Comparison of ENCODE assay signal across 8 mouse cellular contexts in the genomic region with DNA sequence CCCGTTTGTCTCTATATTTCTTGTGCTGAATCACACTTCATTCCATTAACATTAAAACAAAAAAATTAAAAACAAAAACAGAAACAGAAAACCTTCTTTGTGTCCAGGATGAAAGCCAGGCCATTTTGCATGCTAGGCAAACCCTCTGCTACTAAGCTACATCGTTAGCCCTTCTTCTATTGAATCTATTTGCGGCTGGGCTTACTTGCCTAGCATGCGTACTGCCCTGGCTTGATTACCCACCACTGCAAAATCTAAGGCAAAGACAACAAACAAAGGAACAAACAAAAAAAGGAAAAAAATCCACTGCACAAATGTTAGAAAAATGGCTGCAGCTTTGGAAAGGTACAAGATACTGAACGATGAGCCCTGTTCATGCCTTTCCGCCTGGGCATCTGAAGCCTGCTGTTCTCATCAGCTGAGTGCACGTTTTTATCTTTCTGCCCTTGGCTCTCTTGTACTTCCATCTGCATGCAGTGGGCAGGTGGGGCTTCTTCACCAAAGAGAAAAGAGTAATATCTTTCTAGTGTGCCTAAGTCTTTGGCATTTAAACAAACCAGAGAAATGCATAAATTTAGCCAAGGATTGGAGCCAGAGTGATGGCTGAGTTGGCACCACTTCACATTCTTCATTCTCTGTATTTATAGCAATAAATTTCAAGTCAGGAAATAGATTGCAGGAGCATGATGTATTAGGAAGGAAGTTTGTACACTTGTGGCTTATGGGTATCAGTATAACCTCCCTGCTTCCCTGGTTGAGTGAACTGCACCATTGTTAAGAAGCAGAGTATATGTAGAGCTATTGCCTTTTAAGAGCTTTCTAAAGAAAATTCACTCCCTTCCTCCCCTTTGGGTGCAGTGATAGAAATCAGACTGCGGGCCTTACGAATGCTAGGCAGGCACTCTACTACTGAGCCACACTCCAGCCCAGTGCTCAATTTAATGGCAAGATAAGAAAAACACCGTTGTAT.
DNase-seq lines count a peak whose midpoint lies in the region; ATAC-seq lines count a peak whose summit lies in the region.

No protein-coding gene starts in this region.

- ATAC-seq in granulocyte monocyte progenitor cell, adult 5-6 weeks (replicated peaks; ENCODE audit: poor library complexity, severe bottlenecking): peak; percentile 59

- DNase-seq in cerebellum, adult 18-20 months: peak; percentile 43 to 53
- DNase-seq in cerebellum, adult 11 months: no peak
- DNase-seq in kidney, postnatal 10 days: peak; percentile 26
- no peak for DNase-seq in kidney, adult 9 months
- DNase-seq in Muller cell, postnatal 12 days (ENCODE audit: inconsistent ontology term): peak; percentile 51
- no peak for DNase-seq in MN1 (ENCODE audit: low spot score)
- DNase-seq in spleen, postnatal 10 days (ENCODE audit: low spot score in 2 of 2): no peak

Comparison
In these comparisons a context has a peak if more than half of its experiments do, and no peak if none do; other contexts are left out.
1. DNase-seq: peak in cerebellum, adult 18-20 months (2 of 2), kidney, postnatal 10 days (single experiment) and Muller cell, postnatal 12 days (single experiment); none in cerebellum, adult 11 months (single experiment), kidney, adult 9 months (single experiment), MN1 (single experiment) and spleen, postnatal 10 days (0 of 2).